Mouse (Mus musculus) gonadal fat pad, adult 2 months (tissue): ENCODE data around the gene Gng4. TPM values are rescaled to one million over a fixed set of nuclear protein-coding genes. Genes with fewer than 3 reads are reported as not detected.

Experiments used
- DNase-seq: peaks from one replicate; pipeline ENCODE4 v3.0.0-alpha.2; 2012; ENCODE audit warnings: low read depth
- polyA plus RNA-seq: library from polyadenylated mRNA; depleted of rRNA; stranded (reverse); fragments of >200 nt; gene quantifications from 2 replicates; pipeline ENCODE4 v1.2.3, GENCODE M21; 2012; rRNA removed

Gene Gng4
- polyA plus RNA-seq, 1 experiment, result 2.0 TPM

DNA sequence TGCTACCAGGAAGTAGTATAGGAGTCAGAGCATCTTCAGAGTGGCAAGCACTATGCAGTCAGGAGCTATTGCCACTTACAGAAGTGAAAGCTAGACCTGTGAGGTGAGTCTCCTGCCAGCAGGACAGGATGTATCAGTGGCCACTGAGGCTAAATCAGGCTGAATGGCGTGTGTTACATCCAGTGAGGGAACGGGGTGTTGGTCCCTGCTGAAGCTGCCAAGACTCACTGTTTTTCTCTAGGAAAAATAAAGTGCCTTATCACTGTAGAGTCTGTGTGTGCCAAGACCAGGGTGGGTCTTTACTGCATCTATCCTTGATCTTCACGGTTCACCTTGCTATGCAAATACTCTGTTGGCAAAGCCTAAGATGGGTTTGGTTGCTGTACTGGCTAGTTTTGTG lies 34.8 kb downstream of the Gng4 start:
- DNase-seq, result no peak

GRCm38 (mm10) chr13:13820234-13821123 lies 36.6 kb downstream of the Gng4 start:
- DNase-seq, result no peak

GRCm38 (mm10) chr13:13824946-13825345 lies 41.1 kb downstream of the Gng4 start:
- no peak for DNase-seq

DNA sequence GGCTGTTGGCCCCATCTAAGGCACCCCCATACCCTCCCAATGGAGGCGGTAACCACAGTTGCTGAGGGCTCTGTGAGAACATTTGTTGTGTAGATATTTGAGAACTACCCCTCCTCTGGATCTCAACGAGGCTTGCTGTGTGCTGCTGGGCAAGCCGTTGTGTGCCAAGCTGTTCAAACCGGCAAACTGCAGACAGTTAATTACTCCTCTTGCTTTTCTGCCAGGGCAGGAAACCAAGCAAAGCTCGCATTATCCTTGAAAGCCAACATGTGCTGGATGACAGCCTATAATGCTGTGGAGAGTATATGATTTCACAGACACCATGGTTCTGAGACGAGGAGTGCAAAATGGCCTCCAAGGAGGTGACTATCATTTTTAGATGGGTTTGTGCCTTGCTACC lies 42.7 kb downstream of the Gng4 start:
- DNase-seq, result no peak

DNA sequence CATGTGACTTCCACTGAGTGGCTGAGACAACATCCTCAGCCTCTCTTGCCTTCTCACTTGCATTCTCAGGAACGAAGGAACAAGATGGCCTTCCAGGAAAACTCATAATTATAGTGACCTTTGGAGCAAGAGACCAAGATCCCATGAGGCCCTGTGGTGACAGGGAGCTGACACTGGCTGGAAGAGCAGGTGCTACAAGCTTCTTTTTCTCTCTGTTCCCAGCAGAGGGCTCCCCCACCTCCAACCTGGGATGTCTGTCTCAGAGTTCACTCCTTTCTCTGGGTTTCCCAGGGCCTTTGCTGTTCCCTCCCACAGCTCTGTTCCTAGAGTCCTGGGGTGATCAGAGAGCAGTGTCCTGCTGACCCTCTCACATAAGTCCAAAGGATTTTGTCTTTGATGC lies 44.3 kb downstream of the Gng4 start:
- DNase-seq, result no peak

DNA sequence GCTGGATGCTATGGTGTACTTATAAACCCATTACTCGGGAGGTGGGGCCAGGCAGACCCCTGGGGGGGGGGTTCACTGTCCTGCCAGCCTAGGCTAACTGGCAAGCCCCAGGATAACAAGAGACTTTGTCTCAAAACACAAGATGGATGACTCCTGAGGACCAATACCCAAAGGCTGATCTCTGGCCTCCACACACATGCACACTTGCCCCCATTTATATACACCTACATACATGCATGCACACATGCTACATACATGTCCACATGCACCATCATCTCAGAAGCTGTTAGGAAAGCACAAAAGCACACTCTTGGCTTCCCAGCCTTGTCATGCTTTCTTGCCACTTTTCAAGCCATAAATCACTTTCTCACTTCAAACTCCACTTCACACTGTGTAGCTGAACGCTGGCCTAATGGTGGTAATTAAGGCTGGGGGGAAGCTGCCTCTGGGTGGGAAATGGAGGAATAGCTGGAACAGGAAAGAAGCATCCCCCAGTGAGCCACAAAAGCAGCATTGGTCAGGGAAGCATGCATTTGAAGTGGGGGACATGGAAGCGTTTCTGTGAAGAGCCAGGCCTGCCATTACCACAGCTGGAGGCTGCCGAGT lies 46.7 kb downstream of the Gng4 start:
- DNase-seq, result no peak

GRCm38 (mm10) chr13:13835180-13835579 lies 51.3 kb downstream of the Gng4 start:
- DNase-seq, result no peak

DNA sequence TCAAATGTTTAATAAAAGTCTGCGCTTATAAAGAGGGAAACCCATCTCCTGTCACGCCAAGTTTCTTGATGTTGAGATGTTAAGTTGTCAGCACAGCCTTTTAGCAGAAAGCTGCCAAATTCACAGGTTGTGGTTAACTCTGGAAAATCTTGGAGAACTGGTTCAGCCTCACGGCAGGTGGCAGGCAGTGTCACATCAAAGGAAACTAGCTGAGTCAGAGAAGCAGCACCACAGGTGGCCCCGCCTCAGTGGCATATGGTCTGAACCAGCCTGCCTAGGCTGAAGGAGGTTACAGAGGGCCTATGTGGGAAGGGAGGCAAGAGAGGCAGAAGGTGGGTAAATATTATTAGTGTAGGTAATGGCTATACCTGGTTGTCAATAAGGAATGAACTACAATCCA lies 61.2 kb downstream of the Gng4 start:
- no peak for DNase-seq

GRCm38 (mm10) chr13:13847075-13847599 lies 63.3 kb downstream of the Gng4 start:
- no peak for DNase-seq

DNA sequence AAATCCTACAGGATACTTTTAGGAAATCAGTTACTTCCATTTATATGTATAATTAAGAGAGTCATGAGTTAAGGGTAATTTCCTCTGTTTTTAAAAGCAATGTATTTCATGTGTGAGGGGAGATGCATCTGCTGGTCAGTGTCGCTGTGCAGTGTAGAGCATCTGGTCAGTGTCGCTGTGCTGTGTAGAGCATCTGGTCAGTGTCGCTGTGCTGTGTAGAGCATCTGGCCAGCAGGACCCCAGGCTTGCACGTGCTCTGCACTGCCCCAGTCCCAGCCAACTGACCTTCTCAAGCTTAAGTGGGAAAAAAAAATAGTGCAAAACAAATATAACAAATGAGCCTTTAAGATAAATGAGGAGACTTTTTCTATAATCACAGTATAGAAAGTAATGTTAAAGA lies 73.3 kb downstream of the Gng4 start:
- DNase-seq, result no peak

- DNase-seq, result no peak
Measured at GRCm38 (mm10) chr13:13862346-13862745, 78.5 kb downstream of the Gng4 start.

DNA sequence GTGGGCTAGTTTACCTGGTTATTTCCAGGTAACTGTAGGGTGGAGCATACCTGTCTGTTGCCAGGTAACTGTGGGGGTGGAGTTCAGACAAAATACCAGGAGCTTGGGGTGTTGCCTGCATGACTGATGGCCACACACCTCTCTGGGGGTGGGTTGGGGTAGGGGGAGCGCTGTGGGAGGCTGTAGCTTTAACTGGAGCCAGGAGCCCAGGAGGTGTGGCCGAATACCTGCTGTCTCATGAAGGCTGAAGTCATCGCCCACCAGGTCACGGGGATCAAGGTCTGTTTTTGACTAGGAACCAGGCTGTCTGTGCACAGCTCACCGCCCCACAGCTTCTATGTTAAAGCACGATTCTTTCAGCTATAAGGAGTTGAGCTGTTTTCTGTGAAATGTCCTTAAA lies 79.1 kb downstream of the Gng4 start:
- DNase-seq, result no peak

GRCm38 (mm10) chr13:13866339-13866738 lies 82.5 kb downstream of the Gng4 start:
- no peak for DNase-seq

- no peak for DNase-seq
Measured at GRCm38 (mm10) chr13:13867078-13867759, 83.4 kb downstream of the Gng4 start.

GRCm38 (mm10) chr13:13867922-13868321 lies 84.1 kb downstream of the Gng4 start:
- DNase-seq, result no peak

Other genes starting within 250 kb of the Gng4 start
- 5.6 and 7.3 TPM in 2 replicates for gene Lyst, start 193.7 kb upstream of the Gng4 start, polyA plus RNA-seq
- gene B3galnt2, start 170.4 kb downstream of the Gng4 start, polyA plus RNA-seq, result 20.2 and 34.6 TPM in 2 replicates